Mouse (Mus musculus) cerebellum, adult 9-11 months (tissue): Measurements from ENCODE around the gene Fam49a.

Experiments
- DNase-seq: peaks from one replicate; pipeline ENCODE4 v3.0.0; 2022

The Fam49a gene

GRCm38 (mm10) chr12:12367423-12367822, 105.5 kb downstream of the Fam49a start:
- no peak for DNase-seq

GRCm38 (mm10) chr12:12373111-12373862, 111.3 kb downstream of the Fam49a start:
- DNase-seq = no peak

- no peak for DNase-seq
Measured at GRCm38 (mm10) chr12:12379056-12379455, 117.1 kb downstream of the Fam49a start.

- DNase-seq = no peak
Measured at GRCm38 (mm10) chr12:12389271-12389670, 127.3 kb downstream of the Fam49a start.

- DNase-seq = peak; percentile 39
Measured at GRCm38 (mm10) chr12:12396224-12396623, 134.3 kb downstream of the Fam49a start.

- DNase-seq = peak; percentile 25
Measured at GRCm38 (mm10) chr12:12401051-12401465, 139.1 kb downstream of the Fam49a start.

- no peak for DNase-seq
Measured at GRCm38 (mm10) chr12:12401504-12401903, 139.6 kb downstream of the Fam49a start.

- no peak for DNase-seq
Measured at GRCm38 (mm10) chr12:12405491-12406110, 143.7 kb downstream of the Fam49a start.

GRCm38 (mm10) chr12:12409044-12409443, 147.1 kb downstream of the Fam49a start:
- DNase-seq = no peak

- peak; percentile 56 for DNase-seq
Measured at GRCm38 (mm10) chr12:12412674-12413073, 150.7 kb downstream of the Fam49a start.

GRCm38 (mm10) chr12:12420423-12420822, 158.5 kb downstream of the Fam49a start:
- no peak for DNase-seq

- peak; percentile 62 for DNase-seq
Measured at GRCm38 (mm10) chr12:12420841-12421579, 159.1 kb downstream of the Fam49a start.

- DNase-seq = no peak
Measured at GRCm38 (mm10) chr12:12421580-12421878, 159.6 kb downstream of the Fam49a start.

- DNase-seq = no peak
Measured at GRCm38 (mm10) chr12:12425188-12425587, 163.2 kb downstream of the Fam49a start.

- no peak for DNase-seq
Measured at GRCm38 (mm10) chr12:12427285-12427684, 165.3 kb downstream of the Fam49a start.

- no peak for DNase-seq
Measured at GRCm38 (mm10) chr12:12428886-12429285, 166.9 kb downstream of the Fam49a start.
